Mouse (Mus musculus): ENCODE data around the gene Gm45716. TPM values are rescaled to one million over a fixed set of nuclear protein-coding genes. Genes with fewer than 3 reads are reported as not detected.
A peak's percentile ranks its signal among the peaks of the same experiment; 100 is the strongest.

Gene Gm45716
- total RNA-seq, 2 experiments from 2014 or later, result 4.1 to 4.7 TPM

DNA sequence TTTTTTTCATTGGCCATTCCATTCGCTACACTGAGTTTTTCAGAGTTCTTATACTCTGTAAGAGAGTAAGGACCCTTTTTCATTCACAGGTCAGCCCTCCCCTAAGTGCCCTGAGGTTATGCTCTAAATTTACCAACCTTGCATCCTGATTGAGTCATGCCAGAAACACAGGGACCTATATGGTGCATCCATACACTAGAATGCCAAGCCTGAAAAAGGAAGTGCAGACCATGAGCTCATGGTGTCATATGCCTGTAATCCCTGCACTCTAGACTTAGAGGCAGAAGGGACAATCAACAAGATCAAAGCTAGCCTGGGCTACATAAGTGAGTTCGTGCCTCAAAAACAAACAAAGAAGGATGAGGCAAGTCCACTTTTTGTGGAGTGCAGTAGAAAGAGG, 13.3 kb downstream of the Gm45716 start:
- DNase-seq (ENCODE audit: low spot score in 2 of 2), result no peak

DNA sequence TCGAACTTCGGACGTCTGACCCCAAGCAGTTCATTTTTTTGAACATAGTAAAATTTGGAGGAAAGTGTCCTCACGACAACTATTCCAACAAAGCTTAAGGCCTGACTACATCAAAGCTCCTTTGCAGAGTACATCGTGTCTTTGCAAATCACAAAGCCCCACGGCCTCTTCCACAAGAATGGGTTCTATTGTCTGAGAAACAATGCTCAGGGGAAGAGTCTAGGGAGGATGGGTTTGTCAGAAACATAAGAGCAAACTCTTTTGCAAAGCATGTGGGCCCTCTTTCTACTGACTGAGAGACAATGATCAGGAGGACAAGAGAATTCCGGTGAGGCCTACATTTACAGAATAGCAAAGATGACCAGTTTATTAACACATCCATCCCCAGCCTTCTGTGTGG, 26.8 kb downstream of the Gm45716 start:
- DNase-seq (ENCODE audit: low spot score in 2 of 2), result no peak

DNA sequence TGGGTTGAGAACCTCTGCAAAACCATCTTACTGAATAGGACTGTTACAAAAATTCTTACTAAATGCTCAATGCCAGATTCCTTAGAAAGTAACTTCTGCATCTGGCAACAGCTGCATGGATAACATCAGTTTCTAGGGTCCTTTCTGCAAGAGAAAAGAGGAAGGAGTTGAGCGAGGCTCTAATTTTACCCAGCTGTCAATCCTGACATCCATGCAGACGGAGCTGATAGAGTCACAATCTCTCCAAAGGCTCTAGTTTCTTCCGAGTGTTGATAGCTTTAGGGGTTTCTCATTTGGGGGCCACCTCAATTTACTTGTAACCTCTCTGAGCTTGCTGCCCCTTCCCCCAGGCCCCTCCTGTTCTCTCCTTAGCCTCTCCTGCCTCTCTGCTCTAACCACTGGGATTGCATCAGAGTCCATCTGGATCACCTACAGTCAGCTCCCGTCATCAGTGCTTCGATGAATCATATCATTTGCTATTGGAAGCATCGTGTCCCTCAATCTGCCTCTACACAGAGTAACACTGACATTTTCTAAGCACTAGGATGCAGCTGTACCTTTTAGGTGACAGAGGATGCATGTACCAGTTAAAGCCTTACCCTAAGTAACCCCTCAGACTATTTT, 32.7 kb downstream of the Gm45716 start:
- DNase-seq (ENCODE audit: low spot score in 2 of 2), result no peak

DNA sequence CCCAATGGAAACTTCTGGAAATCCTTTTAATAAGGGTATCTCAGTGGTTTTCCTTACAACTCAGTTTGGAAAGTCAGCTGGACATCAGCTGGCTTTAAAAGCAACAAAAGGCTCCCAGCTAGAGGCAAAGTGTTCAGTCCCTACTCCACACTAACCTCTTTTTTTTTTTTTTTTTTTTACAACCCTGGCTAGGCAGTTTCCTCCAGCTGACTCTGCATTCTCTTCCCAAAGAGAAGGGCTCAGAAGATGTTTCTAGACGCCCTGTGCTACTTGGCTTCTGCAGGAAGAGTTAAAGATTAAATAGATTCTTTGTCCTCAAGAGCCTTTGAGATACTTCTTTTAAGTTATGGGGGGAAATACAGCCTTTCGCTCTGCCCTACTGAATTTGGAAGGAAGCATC, 33.3 kb downstream of the Gm45716 start:
- DNase-seq (ENCODE audit: low spot score in 2 of 2), result no peak

DNA sequence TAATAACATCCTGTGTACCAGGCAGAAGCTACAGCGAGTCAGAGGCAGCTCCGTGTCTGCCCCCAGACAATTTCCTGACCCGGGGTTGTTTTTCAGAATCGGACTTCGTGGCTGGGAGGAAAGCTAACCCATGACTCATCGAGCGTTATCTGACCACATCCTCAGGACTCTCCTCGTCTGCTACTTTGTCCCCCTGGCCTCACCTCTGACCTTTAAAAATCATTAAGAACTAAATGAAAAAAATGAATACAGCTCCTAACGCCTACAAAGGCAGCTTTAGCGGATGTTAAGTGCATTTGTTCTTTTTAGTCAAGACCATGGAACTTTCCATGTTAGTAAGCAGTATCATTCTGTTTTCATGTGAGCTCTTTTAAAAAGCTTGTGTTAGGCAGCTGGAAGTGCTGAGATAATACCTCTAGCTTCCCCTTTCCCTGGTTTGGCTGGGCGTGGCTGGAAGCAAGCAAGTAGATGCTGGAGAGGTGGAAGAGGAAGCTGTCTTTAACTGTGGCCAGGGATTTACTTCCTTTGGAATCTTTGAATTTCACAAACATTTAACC, 37.5 kb downstream of the Gm45716 start:
- DNase-seq (ENCODE audit: low spot score in 2 of 2), result no peak

DNA sequence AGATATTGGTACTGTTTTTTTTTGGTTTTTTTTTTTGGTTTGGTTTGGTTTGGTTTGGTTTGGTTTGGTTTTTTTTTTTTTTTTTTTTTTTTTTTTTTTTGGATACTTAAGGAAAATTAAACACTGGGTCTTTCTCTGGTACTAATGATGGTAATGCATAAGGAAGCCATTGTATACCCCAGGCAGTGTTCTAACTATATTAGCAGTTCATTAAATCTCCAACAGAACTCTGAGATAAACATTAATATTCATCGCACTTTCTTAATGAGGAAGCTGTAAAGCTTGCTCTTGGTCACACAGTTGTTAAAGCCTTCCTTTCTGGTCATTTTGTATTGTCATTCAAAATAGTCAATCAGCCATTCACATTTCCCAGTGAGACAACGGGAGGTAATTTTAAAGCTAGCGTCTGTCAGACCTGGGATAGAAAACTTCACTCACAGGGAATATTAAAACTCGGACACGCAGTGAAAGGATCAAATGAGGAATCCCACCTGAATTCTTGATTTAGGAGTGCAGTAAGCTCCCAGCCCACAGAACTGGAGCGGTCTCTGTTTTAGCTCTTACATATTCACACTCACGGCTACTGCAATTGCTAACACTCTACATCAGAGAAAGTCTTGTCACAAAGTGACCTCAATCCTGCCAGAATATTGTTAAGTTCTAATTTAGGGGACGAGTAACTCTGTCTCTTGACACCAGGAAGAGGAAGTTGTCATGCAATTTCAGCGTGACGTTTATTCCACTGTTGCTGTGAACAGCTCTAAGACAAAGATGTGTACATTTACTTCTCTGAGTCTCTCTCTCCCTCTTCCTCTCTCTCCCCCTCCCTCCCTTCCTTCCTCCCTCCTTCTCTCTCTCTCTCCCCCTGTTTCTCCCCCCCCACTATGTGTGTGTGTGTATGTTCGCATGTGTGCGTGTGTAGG, 39.8 kb downstream of the Gm45716 start:
- DNase-seq (ENCODE audit: low spot score in 2 of 2), result no peak

DNA sequence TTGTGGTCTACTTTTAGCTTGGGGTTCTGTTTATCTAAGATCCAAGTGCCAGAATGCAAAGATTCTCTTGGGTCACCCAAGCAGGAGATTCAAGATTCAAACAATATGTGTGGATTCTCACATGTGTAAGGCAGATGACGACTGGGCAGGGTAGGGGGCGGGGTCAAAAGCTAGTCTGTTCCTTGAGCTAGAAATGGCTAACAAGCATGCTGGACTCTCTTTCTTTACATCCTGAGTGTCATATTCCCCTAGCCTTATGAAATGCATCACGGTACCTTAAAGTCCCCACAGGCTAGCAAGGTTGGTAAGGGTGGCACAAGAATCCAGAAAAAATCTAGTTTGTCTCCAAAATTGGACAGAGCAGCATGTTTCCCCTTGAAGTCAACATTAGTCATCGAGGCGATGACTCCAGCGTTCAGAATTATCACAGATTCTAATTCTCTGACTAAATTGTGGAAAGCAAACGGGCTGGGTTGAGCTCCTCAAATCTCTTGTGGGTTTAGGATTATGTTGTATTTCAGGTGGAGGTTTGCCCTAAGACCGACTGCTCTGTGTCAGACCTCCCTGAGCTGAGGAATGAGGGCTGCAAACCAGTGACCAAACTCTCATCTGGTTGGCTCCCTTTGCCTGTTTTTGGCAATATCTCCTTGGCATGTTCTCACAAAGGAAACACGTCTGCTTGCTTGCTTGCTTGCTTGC, 40.9 kb downstream of the Gm45716 start:
- no peak for DNase-seq (ENCODE audit: low spot score in 2 of 2)

DNA sequence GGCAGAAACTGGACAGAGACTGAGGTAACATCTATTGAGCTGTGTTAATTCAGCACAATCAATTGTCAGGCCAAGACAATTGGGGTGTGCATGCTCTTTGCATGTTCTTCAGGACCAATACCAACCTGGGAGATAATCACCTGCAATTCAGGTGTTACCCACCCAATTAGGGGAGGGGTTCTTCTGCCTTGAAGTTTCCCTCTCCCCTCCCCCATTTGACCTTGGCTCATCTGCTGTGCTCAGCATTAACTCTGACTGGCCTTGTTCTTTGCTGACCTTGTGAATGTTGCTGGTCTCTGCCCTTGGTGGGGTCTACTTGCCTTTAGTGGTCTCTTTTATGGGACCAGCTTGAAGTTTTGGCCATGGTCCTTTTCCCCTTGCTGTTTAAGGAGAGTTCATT, 42.3 kb downstream of the Gm45716 start:
- DNase-seq (ENCODE audit: low spot score in 2 of 2), result no peak

DNA sequence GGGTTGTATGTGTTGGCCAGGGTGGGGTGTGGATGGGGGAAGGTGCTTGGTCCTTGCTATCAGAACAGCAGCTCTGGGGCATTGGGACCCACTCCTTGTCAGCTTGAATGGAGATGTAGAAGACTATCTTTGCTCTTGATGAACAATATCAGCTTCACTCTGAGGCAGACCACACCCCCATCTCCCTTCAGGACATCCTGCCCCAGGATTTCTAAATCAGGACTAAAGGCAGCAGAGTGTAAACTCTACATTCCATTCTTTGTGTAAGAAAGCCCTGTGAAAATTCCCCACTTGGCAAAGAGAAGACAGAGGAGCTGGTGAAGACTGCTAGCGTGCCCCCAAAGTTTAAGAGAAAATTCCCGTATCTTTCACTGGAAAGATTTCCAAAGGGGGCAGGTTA, 43.2 kb downstream of the Gm45716 start:
- no peak for DNase-seq (ENCODE audit: low spot score in 2 of 2)

DNA sequence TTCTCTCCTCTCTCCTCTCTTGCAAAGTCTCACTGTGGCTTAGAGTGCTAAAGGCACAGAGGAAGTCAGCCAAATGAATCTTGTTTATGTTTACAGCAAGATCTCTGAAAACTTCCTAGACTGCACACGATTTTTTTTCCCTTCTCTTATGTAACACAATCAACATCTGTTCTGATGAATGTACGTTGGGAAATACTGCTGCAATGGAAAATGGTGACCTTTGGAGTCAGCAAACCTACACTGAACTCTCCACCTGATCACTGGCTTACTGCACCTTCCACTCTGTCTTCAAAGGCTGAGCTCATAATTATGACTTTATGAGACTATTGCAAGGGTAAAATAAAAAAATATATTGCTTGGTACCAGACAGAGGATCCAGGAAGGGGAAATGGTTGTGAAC, 44.1 kb downstream of the Gm45716 start:
- DNase-seq (ENCODE audit: low spot score in 2 of 2), result no peak

DNA sequence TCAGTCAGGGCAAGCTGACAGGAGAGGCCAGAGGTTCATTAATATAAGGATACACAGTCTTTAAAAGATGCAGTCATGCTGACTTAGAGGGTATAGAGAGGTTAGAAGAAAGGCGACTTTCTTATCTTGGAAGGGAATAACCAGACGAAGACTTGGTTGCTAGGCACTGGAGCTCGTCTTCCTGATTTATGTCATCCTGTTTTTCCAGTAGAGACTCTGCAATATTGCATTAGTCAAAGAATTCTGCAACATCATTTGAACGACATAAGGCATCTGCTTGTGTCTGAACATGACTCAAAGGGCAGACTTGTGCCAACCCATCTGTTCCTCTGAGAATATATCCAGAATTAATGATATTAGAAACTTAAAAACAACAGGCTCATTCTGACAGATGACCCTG, 45.2 kb downstream of the Gm45716 start:
- no peak for DNase-seq (ENCODE audit: low spot score in 2 of 2)

DNA sequence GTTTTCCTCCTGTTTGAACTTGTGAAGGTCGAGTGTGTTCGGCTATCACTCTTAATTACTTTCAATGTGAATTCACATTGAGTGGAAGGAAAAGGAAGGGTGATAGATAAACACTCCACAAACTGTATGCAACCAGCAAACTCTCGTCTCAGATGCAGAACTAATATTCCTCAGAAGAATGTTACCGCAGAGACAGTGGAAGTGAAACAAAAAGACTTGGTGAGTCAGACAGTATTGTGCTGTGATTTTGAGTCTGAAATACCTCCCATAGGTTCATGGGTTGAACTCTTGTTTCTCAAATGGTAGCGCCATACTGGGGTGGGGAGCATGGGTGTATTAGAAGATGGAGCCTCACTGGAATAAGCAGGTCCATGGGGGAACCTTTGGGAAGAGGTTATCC, 47.7 kb downstream of the Gm45716 start:
- no peak for DNase-seq (ENCODE audit: low spot score in 2 of 2)

DNA sequence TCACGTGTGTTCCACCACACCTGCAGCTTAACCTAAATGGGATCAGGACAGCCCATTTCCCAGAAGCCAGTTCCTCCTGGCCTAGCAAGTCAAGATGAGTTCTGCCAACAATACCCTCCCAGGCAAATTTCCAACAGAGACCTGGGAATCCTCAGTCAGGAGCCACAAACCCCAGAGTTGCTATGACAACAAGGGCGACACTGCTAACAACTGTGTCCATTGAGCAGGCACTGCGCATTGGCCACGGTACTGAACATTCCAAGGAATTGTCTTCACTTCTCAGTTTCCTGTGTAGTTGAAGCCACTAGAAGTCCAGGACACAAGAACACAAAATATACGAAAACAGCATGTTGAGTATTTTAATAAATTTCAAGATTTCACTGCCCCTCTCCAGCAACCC, 50.1 kb downstream of the Gm45716 start:
- DNase-seq (ENCODE audit: low spot score in 2 of 2), result no peak

DNA sequence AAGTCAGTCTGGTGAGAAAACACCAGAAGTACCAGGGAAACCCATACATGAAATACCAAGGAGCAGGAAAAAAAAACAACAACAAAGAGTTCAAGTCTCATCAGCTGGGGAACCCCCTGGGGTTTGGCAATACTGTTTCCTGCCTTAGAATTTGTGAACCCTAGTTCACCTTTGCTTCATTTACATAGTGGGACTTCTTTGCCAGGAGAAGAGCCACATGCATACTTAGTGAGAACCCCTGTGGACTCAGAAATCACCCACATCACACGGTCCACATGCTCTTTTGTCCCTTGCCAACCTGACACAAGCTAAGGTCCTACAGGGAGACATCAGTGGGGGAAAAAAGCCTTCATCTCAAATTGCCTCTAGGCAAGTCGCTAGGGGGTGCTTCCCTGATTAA, 51.2 kb downstream of the Gm45716 start:
- DNase-seq (ENCODE audit: low spot score in 2 of 2), result no peak

DNA sequence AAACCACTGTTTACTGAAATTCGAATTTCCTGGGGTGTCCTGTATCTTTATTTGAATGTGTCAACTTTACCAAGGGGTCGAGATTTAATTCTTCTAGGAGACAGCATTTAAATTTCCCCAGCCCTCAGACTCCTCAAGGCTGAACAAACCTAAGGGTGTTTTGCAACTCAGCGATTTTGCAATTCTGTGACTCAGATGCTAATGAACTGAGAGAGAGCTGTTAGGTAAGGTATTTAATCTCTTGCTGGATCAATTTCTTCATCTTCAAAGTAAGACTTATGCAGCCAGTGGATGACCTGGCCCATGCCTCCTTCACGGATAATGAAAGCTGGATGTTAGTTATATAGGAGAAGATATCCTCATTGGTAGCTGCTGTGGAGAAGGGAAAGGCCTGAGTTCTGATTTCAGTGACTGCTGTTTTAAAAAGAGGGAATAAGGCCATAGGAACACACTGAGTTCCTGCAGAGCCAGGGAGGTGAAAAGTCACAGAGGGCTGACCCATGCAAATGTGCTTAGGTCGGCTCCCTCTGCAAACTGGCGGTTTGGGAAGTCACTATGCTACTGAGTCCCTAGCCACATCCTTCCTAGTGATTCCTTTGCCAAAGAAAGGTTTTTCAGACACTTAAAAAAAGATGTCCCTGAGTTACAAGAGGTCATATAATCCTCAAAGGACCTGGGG, 53.3 kb downstream of the Gm45716 start:
- no peak for DNase-seq (ENCODE audit: low spot score in 2 of 2)

DNA sequence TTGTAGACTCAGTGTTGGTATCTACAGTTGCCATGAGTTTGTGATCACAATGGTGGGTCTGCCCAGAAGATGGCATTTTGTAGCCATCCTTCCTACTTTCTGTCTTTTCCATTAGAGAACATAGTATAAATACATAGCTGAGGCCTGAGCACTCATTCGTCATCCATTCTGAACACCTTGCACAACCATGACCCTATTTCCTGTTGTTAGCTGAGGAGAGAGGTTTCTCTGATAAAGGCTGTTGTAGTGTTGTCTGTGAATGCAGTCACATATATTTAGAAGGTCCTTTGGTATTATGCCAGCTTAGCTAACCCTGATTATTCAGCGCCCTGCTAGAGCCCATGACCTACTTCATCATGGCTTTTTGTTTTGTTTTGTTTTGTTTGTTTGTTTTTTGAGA, 54.4 kb downstream of the Gm45716 start:
- no peak for DNase-seq (ENCODE audit: low spot score in 2 of 2)

DNA sequence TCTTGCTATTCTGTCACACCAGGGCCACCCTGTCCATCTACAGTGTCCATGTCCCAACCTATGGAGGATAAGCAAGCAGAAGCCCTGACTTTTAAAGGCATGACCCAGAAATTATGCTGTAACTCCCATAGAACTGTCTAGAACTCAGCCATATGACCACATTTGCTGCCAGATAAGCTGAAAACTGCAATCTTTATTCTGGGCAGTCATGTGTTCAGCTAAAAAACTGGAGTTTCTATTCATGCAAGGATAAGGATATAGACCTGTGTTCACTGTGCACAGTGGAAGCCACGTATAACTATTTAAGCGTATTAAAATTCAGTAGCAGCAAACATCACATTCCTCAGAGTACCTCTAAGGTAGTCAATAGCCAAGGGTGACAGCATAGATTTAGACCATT, 55.8 kb downstream of the Gm45716 start:
- no peak for DNase-seq (ENCODE audit: low spot score in 2 of 2)

DNA sequence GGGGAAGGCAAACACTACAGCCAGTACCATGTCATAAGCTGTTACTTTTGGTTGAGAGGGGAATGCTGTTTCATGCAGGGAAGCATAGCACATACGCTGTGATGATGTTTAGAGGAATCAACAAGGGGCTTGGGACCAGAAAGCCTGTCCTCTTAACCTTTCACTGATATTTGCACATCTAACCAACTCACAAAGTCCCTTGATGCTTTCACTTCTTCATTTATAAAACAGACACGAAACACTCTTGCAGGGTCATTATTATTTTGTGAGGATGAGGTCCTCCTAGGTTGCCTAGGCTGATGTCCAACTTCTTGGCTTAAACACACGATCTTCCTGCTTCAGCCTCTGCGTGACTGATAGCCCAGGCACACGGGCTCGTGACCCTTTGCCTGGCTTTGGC, 58.1 kb downstream of the Gm45716 start:
- DNase-seq (ENCODE audit: low spot score in 2 of 2), result no peak

DNA sequence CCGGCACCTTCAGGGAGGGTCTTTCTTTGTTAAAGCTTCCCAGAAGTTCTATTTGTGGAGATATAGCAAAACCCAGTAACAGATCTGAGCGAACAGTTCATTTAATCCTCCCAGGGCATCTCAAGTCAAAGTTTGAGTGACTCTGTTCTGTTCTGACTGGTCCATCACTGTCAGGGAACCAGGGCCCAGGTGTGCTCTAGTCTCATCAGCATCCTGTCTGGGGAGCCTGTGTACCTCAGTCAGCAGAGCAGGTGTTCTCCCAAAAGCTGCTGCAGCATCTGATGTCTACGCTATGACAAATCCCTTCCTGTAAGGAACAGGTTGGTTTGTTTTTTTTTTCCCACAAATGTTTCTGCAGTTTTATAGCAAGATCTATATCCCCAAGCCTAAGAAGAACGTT, 59.2 kb downstream of the Gm45716 start:
- DNase-seq (ENCODE audit: low spot score in 2 of 2), result no peak

DNA sequence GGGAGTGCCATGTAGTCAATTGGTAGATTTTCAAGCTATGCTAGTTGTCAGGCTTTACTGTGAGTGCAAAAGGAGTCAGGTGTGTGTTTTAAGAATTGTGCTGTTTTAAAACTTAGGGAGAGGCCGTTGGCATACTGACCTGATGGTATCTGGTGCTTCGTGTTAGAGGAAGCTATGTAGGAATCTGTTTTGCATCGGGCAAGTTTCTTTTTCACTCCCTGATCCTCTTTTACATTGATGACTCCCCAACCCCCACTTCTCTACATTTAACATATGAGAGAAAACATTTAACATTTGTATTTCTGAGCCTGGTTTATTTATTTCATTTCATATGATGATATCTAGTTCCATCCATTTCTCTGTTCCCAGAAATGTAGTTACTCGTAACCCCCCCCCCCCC, 60.3 kb downstream of the Gm45716 start:
- DNase-seq (ENCODE audit: low spot score in 2 of 2), result no peak

DNA sequence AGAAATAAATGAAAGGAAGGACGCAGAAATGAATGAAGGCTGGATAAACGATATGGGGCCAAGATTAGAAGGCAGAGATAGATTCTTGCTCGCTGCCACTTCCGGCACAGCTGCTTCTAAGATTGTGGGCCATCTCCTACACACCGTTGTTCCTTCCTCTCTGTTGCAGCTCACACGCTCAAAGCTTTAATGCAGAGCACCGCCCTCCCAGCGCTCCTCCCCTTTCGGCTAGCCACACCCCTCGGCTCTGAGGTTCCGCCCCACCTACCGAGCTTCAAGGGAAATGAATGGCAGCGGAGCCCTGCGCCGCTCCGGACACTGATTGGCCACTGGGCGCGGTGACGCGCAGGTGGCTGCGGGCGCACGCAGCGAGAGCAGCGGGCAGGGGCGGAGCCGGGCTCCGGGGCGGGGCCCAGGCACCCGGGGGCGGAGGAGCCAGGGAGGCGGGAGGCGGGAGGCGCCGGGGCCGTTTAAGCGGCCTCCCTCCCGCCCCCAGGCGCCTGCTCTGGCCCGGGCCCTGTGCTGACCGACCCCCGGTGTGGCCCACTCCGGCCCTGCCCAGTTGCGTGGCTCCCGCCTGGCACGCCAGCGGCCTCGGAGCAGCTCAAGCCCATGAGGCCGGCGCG, 61.7 kb downstream of the Gm45716 start, which contains the start of gene Mmd:
Gene Mmd (plus strand): TSS at position 432 of the 626 bp plus-strand sequence.
- peak; percentile 93 to 99 for DNase-seq (ENCODE audit: low spot score in 2 of 2)
